Mouse (Mus musculus): ENCODE results near the gene Wap.
A peak's percentile ranks its signal among the peaks of the same experiment; 100 is the strongest.

Gene Wap

DNA sequence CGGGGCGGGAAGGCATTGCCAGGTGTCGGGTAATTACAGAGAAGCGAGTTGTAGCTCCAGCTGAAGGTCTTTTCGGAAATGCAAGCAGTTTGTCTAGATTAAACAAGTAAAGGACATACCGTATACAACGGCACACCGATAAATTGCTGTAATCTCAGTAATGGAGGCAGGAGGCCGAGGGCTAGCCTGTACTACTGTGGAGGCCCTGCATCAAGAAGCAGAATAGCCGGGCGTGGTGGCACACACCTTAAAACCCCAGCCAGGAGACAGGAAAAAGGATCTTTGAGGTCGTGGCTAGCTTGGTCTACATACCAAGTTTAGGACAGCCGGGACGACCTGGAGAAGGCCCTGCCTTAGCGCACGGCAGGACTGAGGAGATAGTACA lies 12.1 kb downstream of the Wap start:
- DNase-seq, result no peak

- peak; percentile 95 for DNase-seq
Measured at GRCm38 (mm10) chr11:6625478-6626387, 12.7 kb downstream of the Wap start, which contains the start of gene Tbrg4. Gene Tbrg4 (minus strand): TSS chr11:6626067.

GRCm38 (mm10) chr11:6624619-6625382 lies 13.6 kb downstream of the Wap start:
- no peak for DNase-seq

DNA sequence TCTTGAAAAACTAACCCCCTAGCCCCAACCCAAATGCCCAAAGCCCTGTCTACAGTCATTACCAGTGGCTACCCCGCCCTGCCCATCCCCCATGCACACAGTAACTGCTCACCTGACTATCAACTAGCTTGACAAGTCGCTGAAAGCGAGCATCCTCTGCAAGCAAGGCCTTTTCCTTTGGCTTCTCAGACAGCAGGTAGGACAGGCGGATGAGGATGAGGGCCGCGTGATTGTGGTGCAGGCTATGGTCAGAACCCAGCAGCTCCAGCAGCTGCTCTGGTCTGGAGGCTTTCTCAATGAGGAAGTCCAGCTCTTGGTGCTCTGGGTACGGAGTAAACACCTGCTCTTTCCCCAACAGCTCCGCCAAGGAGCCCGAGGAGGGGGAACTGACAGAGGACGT lies 14.7 kb downstream of the Wap start:
- no peak for DNase-seq

GRCm38 (mm10) chr11:6615250-6616205 lies 22.9 kb downstream of the Wap start:
- DNase-seq, result peak; percentile 28

DNA sequence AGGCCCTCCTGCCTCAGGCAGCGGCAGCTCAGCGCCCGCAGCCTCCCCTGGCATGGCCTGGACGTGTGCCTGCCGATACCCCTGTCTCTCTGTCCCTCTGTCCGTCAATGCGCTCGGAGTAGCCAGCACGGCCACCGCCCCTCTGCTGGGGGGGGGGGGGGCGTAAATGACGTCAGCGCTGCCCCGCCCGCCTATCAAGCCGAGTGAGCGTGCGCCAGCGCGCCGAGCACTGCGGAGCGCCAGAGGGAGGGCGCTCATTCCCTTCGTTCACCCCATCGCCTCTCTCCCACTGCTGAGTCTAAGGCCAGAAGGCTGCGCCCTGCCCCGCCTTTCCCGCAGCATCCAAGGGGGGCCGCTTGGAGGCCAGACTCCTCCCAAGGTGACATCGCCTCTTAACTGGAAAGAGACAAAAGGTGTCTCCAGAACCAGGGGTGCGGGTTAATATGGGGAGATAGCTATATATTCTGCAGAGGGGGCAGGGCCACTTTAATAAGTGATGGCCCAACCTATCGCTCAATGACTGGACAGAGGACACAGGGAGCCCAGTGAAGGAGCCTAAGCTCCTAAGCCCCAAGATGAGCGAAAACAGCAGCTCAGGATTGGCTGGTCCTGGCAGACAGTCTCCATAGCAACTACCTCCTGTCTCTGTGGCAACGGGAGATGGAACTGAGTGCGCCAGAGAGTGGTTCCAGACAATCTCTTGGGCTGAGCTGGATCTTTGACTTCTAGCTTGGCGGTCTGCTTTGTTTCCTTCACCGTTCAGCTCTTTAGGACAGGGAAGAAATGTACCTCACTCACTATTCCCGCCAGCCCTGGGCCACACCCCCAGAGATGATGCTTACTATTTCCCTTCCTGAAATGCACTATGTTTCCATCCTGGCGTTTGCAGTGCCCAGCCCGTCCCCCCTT lies 32.7 kb downstream of the Wap start, which contains the start of gene Nacad:
Gene Nacad, minus strand, starts transcription at position 563 of the 909 bp plus-strand sequence.
- no peak for DNase-seq

GRCm38 (mm10) chr11:6605021-6605481 lies 33.4 kb downstream of the Wap start:
- no peak for DNase-seq

DNA sequence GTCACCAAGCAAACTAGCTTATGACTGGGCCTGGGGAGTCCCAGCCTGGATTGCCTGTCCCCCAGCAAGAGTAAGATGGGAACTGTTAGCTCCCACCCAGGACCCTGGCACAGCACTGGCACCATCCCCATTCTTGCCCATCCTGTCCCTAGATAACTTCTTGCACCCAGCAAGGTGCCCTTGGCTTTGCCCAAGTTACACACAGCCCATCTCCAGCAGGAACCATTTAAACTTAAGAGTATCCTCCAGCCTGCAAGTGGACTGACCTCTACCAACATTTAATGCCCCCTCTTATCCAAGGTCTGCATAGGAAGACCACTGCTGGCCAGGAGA lies 33.9 kb downstream of the Wap start:
- DNase-seq, result no peak

DNA sequence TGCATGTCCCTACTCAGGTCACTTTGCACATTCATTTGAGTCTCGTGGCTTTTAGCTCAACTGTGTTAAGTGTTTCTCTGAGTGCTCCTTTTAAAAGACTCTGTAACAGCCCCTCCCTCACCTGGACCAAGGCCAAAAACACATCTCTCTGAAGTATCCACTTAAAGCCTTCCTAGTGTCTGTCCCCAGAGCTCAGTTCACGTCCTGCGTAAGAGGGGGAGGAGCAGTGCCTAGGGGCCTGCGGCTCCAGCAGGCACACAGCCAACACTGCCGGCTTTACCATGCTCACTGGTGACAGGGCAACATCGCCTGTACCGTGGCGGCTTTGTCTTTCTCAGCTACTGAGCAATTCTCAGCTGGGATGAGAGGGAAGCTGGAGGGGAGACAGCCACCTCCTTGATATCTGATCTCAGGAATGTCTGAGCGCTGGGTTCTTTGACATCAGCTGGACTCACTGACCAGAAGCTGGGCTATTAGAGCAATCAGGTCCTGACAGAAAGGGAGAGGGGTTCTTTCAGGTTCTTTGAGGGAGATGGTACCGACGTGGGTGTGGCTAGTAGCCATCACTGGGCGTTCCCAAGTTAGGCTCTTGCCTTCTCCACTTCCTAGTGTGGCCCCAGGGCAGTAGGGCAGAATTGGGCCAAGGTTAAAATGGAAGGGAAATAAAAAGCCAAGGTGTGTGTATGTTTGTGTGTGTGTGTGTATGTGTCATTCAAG lies 34.4 kb downstream of the Wap start:
- no peak for DNase-seq

GRCm38 (mm10) chr11:6603224-6603623 lies 35.2 kb downstream of the Wap start:
- no peak for DNase-seq

DNA sequence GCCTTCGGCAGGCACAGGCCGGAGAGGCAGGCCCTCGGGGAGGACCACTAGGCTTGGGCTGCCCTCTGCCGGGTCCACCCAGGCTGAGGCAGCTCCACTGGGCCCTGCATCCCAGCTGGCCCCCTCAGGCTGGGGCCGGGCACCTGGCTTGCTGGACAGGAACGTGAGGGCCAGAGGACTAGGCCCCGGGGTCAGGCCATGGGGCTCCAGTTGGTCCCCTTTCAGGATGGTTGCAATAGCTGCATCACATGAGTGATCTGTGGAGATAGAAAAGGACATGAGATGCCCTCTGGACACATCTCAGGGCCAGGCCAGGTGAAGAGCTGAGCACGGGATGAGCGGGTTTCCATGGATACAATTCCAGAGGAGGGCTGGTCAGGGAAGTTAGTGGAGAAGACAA lies 35.8 kb downstream of the Wap start:
- no peak for DNase-seq

DNA sequence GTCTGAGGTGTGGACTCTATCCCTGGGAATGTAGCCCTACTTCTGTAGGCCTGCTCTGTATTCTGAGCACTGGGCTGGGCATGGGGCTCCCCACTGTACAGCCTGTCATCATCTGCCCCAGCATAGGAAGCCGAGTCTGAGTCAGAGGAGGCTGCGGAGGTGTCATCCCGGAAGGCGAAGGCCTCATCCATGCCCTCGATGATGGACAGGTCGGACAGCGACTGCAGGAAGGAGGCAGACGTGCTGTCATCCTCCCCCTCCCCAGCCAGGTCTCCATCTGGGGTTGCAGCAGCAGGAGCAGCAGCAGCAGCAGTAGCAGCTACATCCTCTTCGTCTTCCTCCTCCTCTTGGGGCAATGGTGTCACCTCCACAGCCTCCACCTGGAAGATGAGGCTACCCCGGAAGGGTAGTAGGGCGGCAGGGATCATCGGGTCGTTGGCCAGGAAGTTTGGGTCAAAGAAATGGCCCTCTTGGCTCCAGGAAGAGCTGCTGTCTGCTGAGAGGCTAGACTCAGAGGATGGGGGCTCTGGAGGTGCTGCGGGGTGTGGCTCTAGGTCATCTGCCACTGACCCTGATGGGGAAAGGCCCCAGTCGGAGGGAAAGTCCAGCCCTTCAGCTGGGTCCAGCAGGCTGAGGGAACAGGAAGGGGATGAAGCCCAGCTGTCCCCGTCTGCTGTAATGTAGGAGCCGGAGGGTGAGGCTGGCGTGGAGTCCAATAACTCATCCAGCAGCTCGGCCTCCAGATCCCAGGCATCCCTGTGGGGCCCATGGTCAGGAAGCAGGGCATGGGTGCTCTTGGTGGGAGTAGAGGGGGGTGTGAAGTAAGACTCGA lies 36.6 kb downstream of the Wap start:
- no peak for DNase-seq

- no peak for DNase-seq
Measured at GRCm38 (mm10) chr11:6600284-6600944, 38.0 kb downstream of the Wap start.

GRCm38 (mm10) chr11:6599831-6600230 lies 38.6 kb downstream of the Wap start:
- no peak for DNase-seq

DNA sequence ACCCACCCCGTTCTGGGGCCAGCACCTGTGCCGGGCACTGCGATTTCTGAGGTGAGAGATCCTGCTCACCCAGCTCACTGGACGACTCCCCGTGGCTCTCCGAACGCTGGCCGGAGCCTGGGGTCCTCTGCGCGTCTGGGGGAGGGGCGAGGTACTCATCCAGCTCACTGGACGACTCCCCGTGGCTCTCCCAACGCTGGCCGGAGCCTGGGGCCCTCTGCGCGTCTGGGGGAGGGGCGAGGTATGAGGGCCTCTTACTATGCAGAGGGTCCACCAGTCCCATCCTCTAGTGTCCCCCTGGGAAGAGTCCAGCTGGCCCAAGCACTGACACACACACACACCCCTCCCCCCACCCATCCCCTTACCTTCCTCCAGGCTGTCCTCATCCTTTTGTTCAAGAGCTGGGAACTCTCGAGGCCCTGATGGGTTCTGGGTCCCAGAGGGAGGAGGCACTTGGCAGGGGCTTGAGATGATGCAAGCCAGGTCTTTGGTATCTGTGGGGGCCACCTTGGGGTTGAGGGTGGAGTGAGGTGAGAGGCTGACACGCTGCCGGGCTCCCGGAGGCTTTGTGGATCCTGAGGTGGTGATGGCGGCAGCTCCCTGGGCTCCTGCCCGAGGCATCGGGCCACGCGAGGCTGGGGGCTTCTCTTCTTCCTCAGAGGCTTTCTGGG lies 39.3 kb downstream of the Wap start:
- DNase-seq, result no peak

GRCm38 (mm10) chr11:6598191-6598889 lies 40.1 kb downstream of the Wap start:
- no peak for DNase-seq

- no peak for DNase-seq
Measured at GRCm38 (mm10) chr11:6597523-6597922, 40.9 kb downstream of the Wap start.

DNA sequence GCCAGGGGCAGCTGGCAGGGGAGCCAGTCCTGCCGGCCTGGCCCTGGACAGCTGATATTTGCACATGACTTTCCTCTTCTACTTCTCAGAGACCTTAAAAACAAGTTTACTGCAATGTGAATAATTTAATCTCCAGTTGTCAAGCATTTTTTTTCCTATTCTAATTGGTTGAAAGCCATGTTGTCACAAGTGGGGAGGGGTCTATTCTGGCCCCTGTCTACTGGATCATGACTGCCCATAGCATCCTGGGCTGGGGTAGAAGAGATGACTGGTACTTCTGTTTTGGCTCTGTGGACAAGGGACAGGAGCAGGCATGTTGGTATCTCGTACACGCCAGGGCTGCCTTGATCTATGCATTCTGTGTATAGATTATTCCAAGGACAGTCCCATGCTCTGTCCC lies 41.8 kb downstream of the Wap start:
- no peak for DNase-seq

All from kidney, adult 18-20 months (tissue).